Mouse (Mus musculus) B cell, adult 2 months (primary cell): ENCODE results near the gene Itgb1bp1.
A peak's percentile ranks its signal among the peaks of the same experiment; 100 is the strongest.

Experiments used
- DNase-seq, 2 experiments: peaks; one replicate each; pipeline ENCODE4 v3.0.0; 2022

The Itgb1bp1 gene

GRCm38 (mm10) chr12:21286243-21286622 is at the start of gene Itgb1bp1:
Gene Itgb1bp1 (minus strand): TSS chr12:21286284.
- DNase-seq = peak; percentile 97 to 98

GRCm38 (mm10) chr12:21335869-21336268 is 49.8 kb upstream of the Itgb1bp1 start:
- DNase-seq = peak; percentile 77 to 85

GRCm38 (mm10) chr12:21333766-21334165 is 47.7 kb upstream of the Itgb1bp1 start:
- no peak for DNase-seq

GRCm38 (mm10) chr12:21333021-21333420 is 46.9 kb upstream of the Itgb1bp1 start:
- DNase-seq = no peak

GRCm38 (mm10) chr12:21331711-21332110 is 45.6 kb upstream of the Itgb1bp1 start:
- no peak for DNase-seq

DNA sequence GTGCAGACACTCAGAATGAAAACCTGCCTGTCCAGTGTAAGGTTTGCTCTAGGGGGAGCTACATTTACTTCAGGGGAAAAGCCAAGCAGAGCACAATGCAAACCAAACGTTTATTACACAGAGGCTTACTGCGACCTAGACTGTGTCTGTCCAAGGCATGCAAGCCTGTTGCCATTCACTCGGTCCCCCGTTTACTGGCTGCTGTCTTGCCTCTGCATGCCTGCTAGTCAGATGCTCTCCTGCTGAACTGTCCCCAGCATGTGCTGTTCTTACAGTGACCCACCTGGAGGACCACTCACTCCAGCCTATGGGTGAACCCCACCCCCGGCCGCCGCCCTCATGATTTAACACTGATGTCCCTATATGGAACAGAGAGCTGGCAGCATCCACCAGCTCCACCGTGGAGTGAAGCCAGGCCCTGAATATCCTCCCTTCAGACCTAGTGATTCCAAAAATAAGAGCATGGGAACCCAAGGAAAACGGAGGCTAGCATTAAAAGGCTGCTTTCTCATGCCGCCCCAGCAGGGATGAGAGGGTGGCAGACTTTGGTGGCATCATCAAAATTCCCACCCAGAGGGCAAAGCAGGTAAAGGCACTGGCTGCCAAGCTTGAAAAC is 45.0 kb upstream of the Itgb1bp1 start:
- no peak for DNase-seq

- no peak for DNase-seq
These were observed 43.7 kb upstream of the Itgb1bp1 start for GRCm38 (mm10) chr12:21329661-21330400.

GRCm38 (mm10) chr12:21326325-21326724 is 40.2 kb upstream of the Itgb1bp1 start:
- DNase-seq = no peak

DNA sequence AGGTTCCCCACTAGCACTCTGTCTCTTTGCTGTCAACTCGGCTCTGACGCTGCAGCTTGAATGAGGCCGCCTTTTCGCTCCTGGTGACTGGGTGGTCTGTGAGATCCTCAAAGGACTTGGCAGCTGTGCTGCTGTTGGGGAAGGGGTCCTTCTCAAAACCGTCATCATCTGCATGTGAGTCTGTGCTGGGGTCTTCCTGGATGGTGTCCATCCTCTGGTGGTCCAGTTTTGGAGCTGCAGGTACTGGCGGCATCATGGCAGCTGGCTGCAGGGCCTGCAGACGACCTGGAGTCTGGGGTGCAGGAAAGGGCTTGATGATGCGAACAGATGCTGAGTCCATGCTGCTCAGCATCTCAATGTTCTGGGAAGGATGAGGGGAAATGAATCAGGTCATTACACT is 39.2 kb upstream of the Itgb1bp1 start:
- no peak for DNase-seq

- DNase-seq = no peak
These were observed 38.0 kb upstream of the Itgb1bp1 start for GRCm38 (mm10) chr12:21324101-21324500.

DNA sequence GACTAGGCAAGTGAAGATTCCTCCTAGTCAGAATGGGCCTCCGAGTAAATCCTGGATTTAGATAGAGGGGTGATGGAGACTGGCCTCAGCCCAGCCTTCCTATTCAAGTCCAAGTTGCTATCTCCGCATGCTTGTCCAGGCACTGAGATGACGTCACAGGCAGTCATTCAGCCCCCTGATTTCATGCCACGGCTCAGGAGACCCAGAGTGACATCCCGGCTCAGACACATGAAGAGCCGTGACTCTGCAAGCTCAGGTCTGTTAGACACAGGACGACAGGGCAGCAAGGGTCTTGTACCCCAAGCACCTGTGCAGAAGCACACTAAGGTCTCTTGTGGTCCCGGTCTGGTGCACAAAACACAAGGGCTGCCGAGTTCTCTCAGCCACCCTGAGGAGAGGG is 36.8 kb upstream of the Itgb1bp1 start:
- DNase-seq = no peak

- DNase-seq = no peak
These were observed 36.2 kb upstream of the Itgb1bp1 start for GRCm38 (mm10) chr12:21322296-21322695.

- no peak for DNase-seq
These were observed 35.1 kb upstream of the Itgb1bp1 start for GRCm38 (mm10) chr12:21321170-21321569.

- DNase-seq = no peak
These were observed 34.2 kb upstream of the Itgb1bp1 start for GRCm38 (mm10) chr12:21320317-21320716.

DNA sequence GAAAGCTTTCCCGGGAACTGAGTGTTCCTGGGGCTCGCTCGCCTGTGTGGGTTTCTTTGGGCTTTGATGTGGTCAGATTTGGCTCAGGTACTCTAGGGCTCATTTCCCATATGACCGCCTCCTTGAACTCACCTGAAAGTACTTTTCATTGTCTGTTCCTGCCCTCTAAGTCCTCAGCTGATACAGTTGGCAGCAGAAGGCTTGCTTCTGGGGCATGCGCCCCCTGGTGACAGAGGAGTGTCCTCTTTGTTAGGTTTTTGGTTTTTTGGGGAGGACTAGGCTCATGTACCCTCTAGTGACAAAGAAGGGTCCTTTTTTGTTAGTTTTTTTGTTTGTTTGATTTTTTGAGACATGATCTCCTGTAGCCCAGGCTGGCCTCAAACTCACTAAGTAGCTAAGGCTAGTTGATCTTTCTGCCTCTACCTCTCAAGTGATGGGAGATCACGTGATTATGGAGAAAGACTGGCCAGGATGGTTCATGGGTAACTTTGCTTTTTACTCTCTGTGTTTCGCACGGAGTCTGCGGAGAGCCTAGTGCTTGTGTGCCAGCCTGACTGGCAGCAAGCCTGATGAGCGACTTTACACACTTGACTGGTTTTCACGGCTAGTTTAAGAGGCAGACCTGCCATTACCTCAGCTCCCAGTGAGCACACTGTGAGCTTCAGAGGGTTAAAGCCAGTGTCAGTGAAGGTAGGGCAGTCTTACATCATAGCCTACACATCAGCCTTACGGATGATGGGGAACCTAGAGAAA is 32.2 kb upstream of the Itgb1bp1 start:
- DNase-seq = peak; percentile 88 to 90

DNA sequence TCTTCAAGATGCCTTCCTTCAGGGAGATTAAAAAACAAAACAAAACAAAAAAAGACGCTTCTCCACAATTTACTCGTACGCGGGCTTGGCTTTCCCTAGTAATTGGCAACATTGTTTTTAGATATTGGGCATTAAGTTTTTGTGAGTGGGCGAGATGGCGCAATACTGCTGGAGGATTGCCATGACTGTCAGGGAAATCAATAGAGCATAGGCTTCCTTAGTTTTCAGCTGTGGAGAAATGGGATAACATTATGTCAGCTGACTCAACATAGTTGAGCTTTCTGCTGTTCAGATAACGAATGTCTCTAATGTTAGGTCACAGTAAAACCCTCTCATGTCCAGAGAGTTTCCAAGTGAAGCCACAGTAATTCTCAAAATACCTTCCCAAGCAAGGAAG is 30.8 kb upstream of the Itgb1bp1 start:
- no peak for DNase-seq

DNA sequence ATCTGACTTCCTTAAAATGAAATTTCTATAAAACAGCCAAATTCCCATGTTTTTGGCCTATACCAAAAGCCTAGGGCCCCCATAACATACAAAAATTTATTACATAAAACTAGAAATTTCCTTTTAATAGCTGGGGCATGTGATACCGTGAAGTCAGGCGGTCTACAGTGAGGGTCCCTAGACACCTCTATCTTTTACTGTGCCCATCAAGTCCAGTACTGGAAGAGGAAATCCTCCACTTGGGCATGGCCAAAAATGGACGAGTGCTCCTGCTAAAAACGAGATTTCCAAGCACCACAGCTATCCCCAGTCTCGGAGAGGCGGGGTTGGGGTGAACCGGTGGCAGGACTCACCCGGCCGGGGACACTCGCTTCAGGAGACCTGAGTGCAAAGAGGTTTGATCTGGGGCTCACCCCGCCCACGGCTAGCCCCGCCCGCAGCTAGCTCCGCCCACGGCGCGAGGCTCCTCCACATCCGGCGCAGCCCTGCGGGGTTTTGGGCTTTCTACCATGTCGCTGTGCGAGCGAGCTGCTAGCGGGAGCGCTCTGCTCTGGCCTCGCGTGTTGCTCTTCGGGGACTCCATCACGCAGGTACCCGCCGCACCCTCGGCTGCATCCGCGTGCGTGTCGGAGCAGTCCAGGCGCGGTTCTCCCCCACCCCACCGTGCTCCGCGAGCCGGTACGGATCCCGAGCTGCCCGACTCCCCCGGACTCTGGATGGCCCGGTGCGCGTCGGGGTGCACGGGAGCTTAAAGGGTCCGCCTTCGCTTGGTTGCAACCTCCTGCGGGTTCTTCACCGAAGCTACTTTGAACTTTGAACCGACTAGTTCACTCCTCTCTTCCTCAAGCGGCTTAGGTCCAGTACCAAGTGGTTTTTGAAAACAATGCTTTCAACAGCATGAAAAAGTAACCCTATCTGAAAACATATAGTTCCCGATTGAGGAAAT is 30.1 kb upstream of the Itgb1bp1 start, which contains the start of gene Iah1:
Gene Iah1, plus strand, starts transcription at position 467 of the 946 bp plus-strand sequence.
- DNase-seq = peak; percentile 93

GRCm38 (mm10) chr12:21312201-21312600 is 26.1 kb upstream of the Itgb1bp1 start:
- no peak for DNase-seq

DNA sequence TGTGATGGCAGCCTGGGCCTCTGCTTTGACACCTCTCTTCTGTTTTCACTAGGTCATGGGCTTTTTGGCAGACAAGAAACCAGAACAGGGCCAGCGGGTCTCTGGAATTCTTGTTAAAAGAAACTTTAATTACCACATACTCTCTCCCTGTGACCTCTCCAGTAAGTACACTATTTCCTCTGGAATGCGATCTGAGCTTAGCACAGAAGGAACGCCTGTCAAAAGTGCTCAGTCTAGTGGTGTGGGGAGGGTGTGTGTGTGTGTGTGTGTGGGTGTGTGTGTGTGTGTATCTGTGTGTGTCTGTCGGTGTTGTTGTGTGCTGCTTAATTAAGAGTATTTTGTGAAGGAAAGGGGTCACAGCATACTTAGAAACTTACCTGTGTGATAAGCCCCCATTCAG is 20.6 kb upstream of the Itgb1bp1 start:
- DNase-seq = no peak

- DNase-seq = no peak
These were observed 19.7 kb upstream of the Itgb1bp1 start for GRCm38 (mm10) chr12:21305741-21306140.

DNA sequence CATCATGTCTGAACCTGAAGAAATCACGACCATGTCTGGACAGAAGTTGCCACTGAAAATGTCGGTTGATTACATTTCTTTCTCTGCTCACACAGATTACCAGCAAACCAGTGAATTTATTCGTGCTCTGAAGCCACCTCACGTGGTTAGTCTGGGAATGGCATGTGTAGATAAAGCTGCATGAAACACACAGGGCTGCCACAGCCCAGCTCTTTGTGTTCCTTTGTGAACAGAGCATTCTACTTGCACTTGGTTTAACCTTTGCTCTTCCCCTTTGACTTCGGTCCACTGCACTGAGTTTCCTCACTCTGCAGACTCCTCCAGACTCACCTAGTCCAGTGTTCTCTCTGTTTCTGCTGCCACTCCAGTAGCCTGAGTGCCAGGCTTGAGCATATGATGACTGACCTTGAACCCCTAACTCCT is 16.3 kb upstream of the Itgb1bp1 start:
- no peak for DNase-seq

GRCm38 (mm10) chr12:21301932-21302331 is 15.8 kb upstream of the Itgb1bp1 start:
- DNase-seq = no peak

- DNase-seq = no peak
These were observed 15.2 kb upstream of the Itgb1bp1 start for GRCm38 (mm10) chr12:21301324-21301723.
